Mouse (Mus musculus) cortical plate, adult 2 months (tissue): ENCODE results near the gene Nav1.

Experiments
- CTCF ChIP-seq: fragments of 200-500 bp; IDR thresholded peaks from 2 replicates; pipeline ENCODE4 v1.5.1; 2011; ENCODE audit warnings: mild to moderate bottlenecking, control low read depth, low read length; ENCODE audit not compliant: insufficient read depth; ENCODE audit errors: extremely low read depth
- POLR2A ChIP-seq: fragments of 200-500 bp; IDR thresholded peaks from 2 replicates; pipeline ENCODE4 v1.6.1; 2011; ENCODE audit warnings: mild to moderate bottlenecking, low read length, control low read depth; ENCODE audit not compliant: insufficient read depth; ENCODE audit errors: extremely low read depth

DNA sequence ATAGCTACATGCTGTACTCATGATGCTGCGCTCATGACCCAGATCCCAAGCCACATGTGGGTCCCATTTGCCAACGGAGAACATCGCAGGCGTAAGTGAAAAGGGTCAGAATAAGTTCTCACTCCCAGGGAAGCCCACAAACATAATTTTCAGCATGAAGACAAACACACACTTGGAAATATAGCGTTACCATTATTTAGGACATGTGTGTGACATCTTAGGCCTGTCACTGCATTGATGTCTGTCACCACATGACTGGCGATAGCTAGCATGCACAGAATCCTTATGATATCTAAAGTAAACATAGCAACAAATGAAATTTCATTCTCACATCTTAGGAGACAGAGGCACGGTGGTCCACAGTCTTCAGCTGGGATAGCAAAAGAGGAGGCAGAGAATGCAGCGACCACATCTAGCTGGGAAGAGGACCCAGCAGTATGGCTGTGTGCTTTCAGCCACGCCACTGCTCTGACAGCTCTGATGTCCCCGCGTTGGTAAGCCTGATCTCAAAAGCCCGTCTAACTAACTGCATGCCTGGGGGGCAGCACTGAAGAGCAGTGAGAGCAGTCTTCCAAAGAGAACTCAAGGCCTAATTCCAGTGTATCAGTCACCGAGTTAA lies 86.4 kb downstream of the Nav1 start:
- no peak for TF ChIP-seq CTCF
- TF ChIP-seq POLR2A, result no peak
